Mouse (Mus musculus) liver, postnatal 0 days (tissue): Measurements from ENCODE around the gene Cds1.

Experiments
- CTCF ChIP-seq: sonication (generic); IDR thresholded peaks from 2 replicates; pipeline ENCODE4 v1.5.1; 2016; ENCODE audit warnings: antibody characterized with exemption, low read depth
- EP300 ChIP-seq: IDR thresholded peaks from 2 replicates; pipeline ENCODE4 v1.6.1; 2016; ENCODE audit warnings: antibody characterized with exemption, low read depth, mild to moderate bottlenecking

DNA sequence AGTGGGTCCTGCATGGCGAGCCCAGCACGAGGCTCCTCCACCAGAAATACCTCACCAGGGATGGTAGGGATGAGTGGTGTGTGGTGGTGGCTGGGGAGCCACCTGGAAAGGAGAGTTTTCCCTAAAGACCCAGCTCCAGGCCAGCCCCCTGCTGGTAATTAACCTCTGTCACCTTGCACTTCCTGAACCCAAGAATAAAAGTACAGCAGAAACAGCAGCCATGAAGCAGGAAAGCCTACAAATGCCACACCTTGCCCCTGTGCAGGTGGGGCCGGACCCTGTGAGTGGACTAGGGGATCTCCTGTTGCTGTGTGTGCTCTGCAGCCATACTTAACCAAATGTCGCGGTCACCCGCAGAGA, 57.4 kb downstream of the Cds1 start:
- TF ChIP-seq CTCF: no peak
- no peak for TF ChIP-seq EP300
